Mouse (Mus musculus) layer of hippocampus, postnatal 36 days (tissue): ENCODE results near the gene Gm8298. TPM values are rescaled to one million over a fixed set of nuclear protein-coding genes. Genes with fewer than 3 reads are reported as not detected.
A peak's percentile ranks its signal among the peaks of the same experiment; 100 is the strongest.
"Not testable (repeated sequence)": the region's sequence is repeated elsewhere in the genome, so short reads cannot be mapped to it uniquely, and the experiment has no call there.

ENCODE experiments used
- DNase-seq, 2 experiments: peaks; one replicate each; pipeline ENCODE4 v3.0.0; 2022
- total RNA-seq, 2 experiments: library from RNA; stranded (reverse); gene quantifications; 2 replicates each; pipeline ENCODE4 v1.2.3; 2021

Gene Gm8298
- not detected for total RNA-seq

DNA sequence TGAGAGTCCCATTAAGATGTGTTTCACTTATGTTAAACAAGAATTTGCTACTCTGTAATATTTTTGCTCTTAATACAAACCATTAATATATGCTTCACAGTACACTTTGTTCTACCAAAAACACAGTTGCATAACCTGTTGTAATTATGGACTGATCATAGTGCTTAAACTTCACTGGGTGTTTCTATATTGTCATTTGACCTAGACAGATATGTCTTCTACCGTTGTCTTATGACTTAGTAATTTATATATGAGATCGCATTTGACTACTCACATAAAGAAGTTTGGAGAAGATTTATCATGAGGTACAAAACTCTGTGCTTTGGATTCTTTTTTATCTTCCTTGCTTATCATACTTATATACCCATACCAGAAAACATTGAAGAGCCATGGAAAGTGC lies at the start of gene Gm8298:
Gene Gm8298 (plus strand): TSS at position 301 of the 400 bp plus-strand sequence.
- DNase-seq = no peak

DNA sequence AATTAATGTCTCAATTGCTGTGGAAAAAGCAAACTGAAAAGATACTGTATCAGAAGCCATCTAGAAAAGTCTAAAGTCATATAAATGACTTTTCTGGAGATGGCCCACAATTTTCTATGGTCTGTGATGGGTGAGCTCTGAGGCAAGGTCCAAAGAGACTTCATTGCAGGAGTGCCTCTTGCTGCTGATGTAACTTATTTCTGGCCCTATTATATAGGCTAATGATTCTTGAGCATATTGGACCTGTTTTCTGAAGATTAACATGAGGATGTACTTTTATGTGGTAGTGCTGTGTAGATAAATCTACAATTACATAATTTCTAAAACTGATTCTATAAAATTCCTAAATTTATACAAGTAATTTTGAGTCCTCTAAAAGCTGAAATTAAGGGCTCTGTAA lies 47.7 kb upstream of the Gm8298 start:
- no peak for DNase-seq

DNA sequence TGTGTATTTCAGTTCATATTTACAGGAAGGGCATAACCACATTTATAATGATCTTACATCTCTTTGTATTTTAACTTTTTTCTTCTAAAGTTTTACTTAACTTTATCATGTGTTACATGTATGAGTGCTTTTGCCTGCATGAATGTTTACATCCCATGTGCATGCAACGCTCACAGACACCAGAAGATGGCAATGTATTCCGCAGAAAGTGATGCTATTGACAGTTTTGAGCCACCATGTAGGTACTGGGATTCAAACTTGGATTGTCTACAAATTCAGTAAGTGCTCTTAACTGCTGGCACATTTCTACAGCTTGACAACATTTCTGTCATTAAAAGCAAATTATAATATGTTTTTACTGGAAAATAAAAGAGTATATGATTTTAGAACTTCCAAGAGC lies 9.9 kb downstream of the Gm8298 start:
- DNase-seq = peak in 1 of 2 experiments; percentile 19

DNA sequence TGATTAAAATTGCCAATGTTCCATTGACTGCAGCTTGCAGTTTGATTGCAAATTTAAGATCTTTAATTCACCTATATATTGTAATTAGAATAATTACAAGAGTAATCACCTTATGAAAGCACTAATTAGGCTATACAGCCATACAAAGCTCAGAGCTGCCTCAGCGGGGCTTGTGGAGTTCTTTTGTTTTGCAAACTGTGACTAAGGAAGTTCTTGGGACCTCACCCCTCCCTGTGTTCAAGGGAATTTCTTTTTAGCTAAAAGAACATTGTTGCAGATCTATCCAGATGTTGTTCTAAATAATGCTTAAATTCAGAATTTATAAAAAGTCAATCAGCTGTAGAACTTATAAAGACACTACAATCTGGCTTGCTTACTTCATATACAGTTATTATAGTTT lies 16.8 kb downstream of the Gm8298 start:
- not testable (repeated sequence) for DNase-seq

DNA sequence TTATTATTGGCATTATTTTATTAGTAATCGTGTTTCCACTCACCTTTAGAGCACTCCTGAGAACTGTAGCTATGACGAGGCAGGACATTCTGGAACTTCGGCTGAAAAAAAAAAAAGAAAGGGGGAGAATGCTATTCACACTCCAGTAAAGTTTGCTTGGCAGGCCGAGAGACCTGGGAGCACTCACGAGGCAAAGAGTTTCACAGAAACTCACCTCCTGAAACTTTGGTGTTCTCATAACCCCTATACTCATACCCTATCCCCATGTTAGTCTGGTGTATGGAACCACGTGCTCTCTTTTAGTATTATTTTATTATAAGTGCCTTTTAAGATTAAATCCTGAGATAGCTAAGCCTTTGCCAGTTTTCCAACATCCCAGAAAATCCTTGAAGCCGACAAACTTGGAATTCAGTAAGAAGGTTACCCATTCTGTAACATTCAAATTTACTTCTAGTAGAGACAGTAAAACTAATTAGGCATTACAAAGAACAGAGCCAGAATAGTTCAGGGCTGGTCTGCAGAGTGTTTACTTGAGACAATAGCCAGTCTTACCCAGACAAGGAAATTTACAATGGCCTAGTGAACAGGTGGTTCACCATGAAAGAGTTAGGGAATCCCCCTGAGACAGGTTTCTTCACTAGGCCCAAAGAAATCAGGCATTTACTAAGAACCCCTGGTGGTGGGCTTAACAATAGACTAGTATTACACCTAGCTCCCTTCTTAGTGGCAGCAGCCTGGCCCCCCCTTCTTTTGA lies 19.1 kb downstream of the Gm8298 start:
- not testable (repeated sequence) for DNase-seq

DNA sequence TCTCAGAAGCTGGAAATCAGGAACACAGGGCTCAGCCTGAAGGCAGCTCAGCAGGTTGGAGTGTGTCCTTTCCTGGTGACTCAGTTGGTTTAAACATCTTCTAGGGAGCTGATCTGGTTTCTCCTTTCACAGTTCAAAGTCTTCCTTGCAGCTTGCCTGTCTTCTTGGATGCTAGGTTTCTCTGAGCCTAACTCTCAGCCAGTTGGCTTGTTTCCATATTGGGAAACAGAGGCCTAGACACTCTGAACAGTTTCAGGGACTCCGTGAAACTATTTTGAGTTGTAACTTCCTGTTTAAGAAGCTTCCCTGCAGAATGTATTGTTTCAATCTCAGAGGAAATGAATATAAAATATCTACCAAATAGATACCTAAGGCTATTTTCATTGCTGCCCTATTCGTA lies 32.4 kb downstream of the Gm8298 start:
- DNase-seq = no peak

DNA sequence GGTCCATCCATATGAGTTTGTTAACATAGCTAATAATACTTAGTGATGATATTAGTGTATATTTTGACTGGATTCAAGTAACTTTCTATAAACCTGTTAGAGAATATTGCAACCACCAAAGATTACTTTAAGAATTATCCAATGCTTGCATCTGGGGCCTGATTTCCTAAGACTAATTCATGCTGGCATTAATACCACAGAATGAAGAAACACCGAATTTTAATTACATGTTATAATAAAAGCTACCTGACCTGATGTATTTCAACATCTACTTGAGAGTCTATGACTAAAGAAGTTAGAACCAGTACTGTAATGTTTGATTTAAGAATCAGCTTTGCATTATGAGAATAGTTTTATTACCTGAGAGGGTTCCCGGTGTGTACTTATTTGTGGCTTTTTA lies 64.1 kb downstream of the Gm8298 start, which contains the start of gene C130079G13Rik:
Gene C130079G13Rik (plus strand): TSS at position 301 of the 400 bp plus-strand sequence.
- no peak for DNase-seq

Other genes starting within 250 kb of the Gm8298 start
- not detected for gene Gm5538, start 131.3 kb upstream of the Gm8298 start, total RNA-seq
- not detected for gene C130079G13Rik, start 64.2 kb downstream of the Gm8298 start, total RNA-seq
- gene Aadacl2, start 145.7 kb downstream of the Gm8298 start, total RNA-seq = not detected
- not detected for gene Aadac, start 164.7 kb downstream of the Gm8298 start, total RNA-seq
- not detected for gene Sucnr1, start 220.8 kb downstream of the Gm8298 start, total RNA-seq